Mouse (Mus musculus) layer of hippocampus, postnatal 14 days (tissue): ENCODE measurements around the gene Fkbp1b. TPM values are rescaled to one million over a fixed set of nuclear protein-coding genes. Genes with fewer than 3 reads are reported as not detected.
"Not testable (repeated sequence)": the region's sequence is repeated elsewhere in the genome, so short reads cannot be mapped to it uniquely, and the experiment has no call there.

Source experiments
- DNase-seq, 2 experiments: peaks; one replicate each; pipeline ENCODE4 v3.0.0; 2021 to 2022; ENCODE audit warnings: low spot score in 2 of 2, mixed read lengths in 1 of 2
- total RNA-seq, 2 experiments: library from RNA; stranded (reverse); gene quantifications; 2 replicates each; pipeline ENCODE4 v1.2.3; 2021

Gene Fkbp1b
- total RNA-seq, 2 experiments from 2014 or later, result 106 to 107 TPM

GRCm38 (mm10) chr12:4856160-4856559 is 14.8 kb upstream of the Fkbp1b start:
- DNase-seq, result no peak

DNA sequence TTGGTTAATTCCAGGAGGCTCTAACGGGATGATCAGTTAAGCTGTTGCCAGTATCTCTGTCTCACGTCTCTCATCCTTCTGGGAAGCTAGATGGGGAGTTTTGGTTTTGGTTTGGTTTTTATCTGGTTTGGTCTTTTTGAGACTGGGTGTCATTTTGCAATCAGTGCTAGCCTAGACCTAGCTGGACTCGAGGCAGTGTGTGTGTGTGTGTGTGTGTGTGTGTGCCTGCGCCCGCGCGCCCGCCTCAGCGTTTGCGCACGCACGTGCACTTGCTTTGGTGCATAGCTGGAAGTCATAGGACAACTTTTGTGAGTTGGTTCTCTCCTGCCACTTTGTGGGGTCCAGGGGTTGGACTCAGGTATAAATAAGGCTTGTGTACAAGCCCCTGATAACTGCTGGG is 2.4 kb upstream of the Fkbp1b start:
- DNase-seq, result peak; percentile 20 to 27

DNA sequence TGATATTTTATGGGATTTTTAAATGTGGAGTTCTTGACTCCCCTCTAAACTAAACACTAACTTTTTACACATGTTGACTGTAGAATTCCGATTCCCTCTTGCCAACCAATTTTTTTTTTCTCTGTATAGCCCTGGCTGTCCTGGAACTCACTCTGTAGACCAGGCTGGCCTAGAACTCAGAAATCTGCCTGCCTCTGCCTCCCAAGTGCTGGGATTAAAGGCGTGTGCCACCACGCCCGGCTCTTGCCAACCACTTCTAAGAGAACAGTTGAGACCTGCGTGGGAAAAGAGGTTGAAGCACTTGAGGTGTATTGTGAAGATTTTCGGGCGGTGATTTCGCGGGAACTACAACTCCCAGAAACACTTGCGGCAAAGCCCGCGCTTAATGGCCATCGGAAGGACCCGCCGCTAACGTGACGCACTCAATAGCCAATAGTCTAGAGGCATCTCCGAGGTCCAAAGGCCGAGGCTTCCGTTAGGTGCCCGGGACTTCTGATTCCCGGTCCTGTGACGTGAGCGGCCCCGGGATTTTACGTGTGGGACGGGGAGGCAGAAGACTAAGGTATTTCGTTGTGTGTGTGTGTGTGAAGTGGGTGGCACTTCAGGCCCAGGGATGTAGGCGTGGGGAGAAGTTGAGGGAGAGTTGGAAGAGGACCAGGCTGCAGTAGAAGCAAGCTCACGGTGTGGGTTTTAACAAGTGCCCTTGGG is 1.7 kb upstream of the Fkbp1b start, which contains the start of gene Wdcp:
Gene Wdcp, plus strand, starts transcription at position 414 of the 708 bp plus-strand sequence.
- peak; percentile 83 to 94 for DNase-seq

- DNase-seq, result no peak
Observed at GRCm38 (mm10) chr12:4842456-4842855, 1.1 kb upstream of the Fkbp1b start.

DNA sequence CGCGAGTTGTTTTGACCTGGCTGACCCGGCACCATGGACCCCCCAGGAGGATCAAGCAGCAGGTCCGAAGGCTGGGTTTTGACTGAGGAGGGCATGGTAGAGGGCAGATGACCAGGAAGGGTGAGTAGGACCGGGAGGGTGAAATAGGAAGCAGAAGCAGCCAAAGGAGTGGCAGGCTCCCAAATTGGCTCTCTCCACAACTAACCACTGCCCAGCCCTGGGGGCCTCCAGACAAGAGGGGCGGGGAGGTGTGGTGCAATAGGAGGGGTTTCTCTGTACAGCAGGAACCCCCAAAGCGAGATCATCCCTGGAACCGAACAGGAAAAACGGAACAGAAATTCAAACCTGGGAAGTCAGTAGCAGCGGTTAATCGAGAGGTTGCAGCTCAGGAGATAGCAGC is 650 bp downstream of the Fkbp1b start:
- no peak for DNase-seq

- DNase-seq, result no peak
Observed at GRCm38 (mm10) chr12:4840010-4840409, 1.4 kb downstream of the Fkbp1b start.

DNA sequence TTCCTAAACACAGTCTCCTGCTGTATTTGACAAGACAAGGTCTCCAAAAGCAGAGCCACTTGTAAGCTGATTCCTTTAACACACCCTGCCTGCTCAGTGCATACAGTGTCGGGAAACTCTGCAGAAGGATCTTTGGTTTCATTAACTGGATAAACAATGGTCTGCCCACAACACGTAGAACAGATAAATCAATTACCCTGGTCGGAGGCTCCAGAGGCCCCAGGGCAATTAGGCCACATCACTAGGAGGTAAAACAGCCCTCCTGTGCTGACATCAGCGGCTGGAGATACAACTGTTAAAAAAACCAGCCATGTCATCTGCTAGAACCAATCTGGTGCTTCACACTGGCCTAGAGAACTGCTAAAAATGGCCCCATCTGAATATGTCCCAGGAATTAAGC is 4.4 kb downstream of the Fkbp1b start:
- no peak for DNase-seq

DNA sequence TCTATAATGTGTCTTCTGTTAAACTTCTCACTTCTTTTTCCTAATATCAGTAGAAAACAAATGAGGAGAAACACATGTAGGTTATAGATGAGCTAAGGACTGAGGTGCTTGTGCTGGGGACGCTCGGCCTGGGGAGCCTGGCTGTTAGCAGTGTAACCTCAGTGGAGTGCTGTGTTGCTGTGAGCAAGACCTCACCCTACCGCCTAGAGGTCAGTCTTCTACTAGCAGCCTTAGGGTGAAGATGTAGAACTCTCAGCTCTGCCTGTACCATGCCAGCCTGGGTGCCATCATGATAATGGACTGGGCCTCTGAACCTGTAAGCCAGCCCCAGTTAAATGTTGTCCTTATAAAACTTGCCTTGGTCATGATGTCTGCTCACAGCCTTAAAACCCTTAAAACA is 14.1 kb downstream of the Fkbp1b start:
- no peak for DNase-seq

DNA sequence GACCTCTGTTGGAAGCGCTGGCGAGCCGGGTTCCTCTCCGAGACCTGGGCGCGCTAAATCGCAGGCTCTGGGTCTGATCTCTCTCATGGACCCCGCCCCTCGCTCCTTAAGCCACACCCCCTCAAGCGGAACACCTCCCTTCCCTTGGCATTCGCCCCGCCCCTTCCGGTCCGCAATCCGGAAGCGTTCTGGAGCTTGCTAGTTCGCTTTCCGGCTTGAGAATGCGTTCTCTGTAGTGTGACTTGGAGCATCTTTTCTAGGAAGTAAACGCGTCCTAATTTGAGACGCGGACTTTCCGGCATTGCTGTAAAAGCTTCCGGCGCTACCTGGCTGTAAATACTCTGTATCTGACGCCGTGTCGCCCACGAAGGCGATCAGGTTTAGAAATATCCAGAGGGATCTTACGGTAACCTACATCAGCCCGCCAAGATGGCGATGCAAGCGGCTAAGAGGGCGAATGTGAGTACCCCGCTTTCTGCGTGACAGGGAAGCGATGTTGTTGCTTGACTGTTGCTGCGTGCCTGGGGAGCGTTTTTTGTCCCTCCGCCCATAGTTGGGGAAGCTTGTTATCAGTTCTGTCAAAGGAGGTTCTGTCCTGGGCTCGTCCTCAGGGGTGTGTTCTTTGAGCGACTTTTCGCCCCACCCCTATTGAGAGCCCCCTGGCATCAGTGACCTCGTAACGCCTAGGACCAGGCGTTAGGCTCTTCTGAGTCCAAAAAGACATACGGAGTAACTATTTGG is 23.9 kb downstream of the Fkbp1b start, which contains the start of gene Sf3b6:
Gene Sf3b6, plus strand, starts transcription at position 184 of the 741 bp plus-strand sequence.
- DNase-seq, result peak; percentile 95 to 98

DNA sequence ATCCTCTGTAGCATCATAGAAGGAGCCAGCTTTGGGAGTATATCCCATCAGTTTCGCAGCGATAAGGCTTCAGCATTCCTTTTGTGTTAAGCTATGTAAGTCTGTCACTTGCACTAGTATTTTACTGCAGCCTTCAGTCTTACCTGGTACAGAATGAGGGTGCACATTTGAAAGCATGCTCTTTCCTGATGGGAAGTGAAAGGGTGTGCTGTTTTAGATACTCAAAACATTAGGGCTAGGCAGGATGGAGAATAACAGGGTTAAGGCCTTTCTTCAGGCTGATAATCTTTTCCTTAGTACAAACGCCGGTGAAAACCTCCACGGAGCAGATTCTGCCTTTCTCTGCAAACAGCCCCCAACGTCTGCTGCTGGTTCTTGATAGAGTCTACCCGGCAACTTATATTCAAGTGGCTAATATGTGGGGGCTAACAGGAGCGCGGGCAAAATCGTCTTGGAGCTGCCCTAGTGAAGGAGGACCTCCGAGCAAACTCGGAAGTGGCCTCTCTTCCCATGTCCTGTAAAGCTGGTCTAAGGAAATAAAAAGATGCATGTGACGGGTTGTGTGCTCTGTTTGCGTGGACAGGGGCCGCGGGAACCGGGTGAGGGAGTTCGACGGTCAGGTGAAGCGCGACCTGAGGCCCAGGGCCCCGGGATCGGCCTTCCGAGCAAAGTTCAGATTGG is 24.6 kb downstream of the Fkbp1b start:
- DNase-seq, result no peak

DNA sequence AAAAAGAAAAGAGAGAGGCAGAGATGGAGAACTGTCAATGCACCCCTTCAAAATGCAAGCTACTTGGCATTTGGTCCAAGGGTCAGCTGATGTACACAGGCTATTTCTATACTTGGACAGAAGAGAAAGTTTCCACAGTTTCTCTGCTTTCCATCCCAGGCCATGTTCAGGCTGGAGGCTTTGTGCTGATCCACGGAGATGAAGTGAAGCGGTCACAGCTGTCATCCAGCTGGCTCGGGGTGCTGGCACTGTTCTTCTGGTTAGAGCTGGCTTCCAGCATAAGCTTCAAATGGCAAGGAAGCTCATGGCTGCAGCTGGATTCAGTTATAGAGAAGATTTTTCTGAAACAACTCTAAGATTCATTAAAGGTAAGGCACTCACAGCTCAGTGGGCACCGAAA is 27.8 kb downstream of the Fkbp1b start:
- DNase-seq, result no peak

DNA sequence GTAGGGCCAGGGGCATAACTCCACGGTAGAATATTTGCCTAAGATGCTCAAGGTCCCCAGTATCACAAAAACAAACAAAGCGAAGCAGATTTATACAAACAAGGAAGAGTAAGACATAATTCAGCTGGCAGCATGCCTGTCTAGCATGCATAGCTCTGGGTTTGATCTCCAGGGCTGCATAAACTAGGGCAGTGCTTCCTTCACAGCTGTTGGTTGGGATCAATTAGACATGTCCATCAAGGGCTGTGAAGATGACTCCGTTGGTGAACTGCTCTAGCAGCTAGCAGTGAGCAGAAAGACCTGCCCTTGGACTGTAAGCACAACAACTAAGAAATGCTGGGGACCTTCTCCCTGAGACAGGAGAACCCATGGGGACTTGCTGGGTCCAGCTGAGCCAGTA is 29.7 kb downstream of the Fkbp1b start:
- DNase-seq, result no peak

DNA sequence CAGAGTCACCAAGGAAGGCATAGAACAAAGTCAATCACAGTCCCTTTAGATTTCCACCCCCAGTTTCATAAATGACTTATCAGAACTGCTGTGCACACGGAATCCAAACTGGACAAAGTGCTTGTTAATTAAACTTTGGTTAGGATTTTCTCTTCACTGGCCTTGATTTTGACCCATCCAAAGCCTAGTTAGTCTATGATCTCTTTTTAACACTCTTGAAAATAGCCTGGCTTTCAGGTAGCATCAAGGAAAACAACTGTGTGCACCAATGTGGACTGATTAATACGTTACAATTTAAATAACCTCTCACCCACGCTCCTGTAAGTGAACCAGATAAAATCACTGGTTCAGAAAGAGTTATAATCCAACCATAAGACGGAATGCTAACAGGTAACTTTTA is 30.4 kb downstream of the Fkbp1b start:
- DNase-seq, result no peak

- not testable (repeated sequence) for DNase-seq
Observed at GRCm38 (mm10) chr12:4797471-4797870, 43.9 kb downstream of the Fkbp1b start.

- no peak for DNase-seq
Observed at GRCm38 (mm10) chr12:4793718-4794117, 47.7 kb downstream of the Fkbp1b start.

DNA sequence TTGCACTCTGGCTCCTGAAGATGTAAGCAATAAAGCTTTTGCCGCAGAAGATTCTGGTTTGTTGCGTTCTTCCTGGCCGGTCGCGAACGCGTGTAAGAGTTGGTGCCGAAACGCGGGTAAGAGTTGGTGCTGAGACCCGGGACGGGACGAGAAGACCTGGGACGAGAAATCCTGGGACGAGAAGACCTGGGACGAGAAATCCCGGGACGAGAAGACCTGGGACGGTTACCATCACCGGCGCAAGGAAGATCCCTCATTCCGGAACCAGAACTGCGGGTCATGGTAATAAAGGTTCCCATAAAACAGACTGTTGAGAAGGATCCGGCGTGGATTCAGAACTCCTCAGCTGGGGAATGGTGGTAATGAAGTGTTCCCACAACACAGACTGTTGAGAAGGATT is 53.3 kb downstream of the Fkbp1b start:
- not testable (repeated sequence) for DNase-seq

DNA sequence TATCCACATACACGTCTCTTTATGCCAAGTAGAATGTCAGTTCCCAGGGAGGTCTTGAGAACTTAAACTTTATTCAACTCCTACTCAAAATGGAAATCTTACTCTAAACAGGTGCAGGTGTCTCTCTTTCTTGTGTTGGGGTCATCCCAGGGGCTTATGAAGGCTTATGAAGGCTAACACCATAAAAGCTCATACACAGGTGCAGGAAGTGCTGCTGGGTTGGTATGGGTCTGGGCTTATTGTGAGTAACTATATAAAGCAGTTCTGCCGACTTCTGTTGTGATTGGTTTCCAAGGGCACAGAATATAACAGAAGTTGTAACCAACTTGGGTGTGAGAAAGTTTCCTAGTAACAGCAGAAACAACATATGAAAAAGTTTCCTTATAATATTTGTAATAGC is 56.9 kb downstream of the Fkbp1b start:
- DNase-seq, result no peak

- DNase-seq, result no peak
Observed at GRCm38 (mm10) chr12:4783598-4783997, 57.8 kb downstream of the Fkbp1b start.
